Mouse (Mus musculus): ENCODE results near the gene Gal. TPM values are rescaled to one million over a fixed set of nuclear protein-coding genes. Genes with fewer than 3 reads are reported as not detected.

The Gal gene
- polyA plus RNA-seq, 1 experiment, result 12.3 TPM

DNA sequence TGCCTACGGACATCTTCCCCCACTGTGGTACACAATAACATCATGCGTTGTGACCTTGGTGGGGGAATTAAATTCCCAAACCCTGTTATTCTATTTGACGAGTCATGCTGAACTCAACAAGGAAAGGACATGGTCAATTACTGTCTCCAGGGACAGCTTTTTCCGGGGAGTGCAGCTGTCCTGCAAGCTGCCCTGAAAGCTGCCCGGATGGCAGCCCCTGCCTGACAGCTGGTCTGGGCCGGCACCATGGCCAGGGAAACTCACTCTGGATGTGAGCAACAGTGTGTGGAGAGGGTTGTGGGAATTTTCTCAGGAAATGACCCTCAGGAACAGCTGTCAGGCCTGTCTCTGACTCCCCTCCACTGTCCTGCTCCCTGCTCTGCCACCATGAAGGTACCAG lies 8.1 kb upstream of the Gal start:
- no peak for TF ChIP-seq CTCF (IDR thresholded peaks at IDR 0.05; ENCODE audit: extremely low read depth, insufficient read length, insufficient replicate concordance, low read depth, low read length)
- no peak for TF ChIP-seq POLR2A (IDR thresholded peaks at IDR 0.05; ENCODE audit: low read depth, low read length)
- no peak overlapping the region for H3K4me3 ChIP-seq (ENCODE audit: low read depth, low read length)

DNA sequence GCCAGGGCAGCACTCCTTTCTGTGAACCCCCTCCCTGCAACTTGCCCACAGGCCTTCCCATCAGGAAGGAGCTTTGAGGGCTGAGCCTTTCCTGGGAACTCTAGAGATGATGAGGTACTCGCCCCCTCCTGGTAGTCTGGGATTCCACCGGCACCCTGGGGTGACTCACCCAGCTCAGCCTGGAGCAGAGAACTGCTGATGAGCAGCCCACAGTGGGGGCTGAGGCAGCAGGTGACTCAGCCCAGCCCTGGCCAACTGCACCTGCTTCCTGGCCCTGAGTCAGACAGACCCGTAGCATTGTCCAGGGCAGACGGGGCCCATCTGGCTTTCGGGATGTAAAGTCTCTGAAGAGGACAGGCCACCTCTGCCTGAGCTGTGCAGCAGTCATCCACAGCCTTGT lies 4.9 kb upstream of the Gal start:
- H3K4me3 ChIP-seq (ENCODE audit: low read depth, low read length), result no peak overlapping the region
- WGBS, result 26% methylated on average over 5 of the region's 5 CpGs

More for the DNA sequence above, 8.1 kb upstream of the Gal start:
- no peaks in the 10 kb centered on the region for H3K27me3 ChIP-seq (ENCODE audit: control insufficient read depth, insufficient read depth, low read length)
- H3K27ac ChIP-seq (ENCODE audit: insufficient read depth, low read depth, low read length), result no peak overlapping the region
- 87% methylated on average over 6 of the region's 6 CpGs for WGBS
- H3K36me3 ChIP-seq (ENCODE audit: control insufficient read depth, insufficient read depth, low read length), result no peaks in the 10 kb centered on the region
- peaks cover 10% of the 10 kb centered on the region; the same call in 1 of the 2 replicates for H3K4me1 ChIP-seq (ENCODE audit: control insufficient read depth, insufficient read depth, insufficient read length, low read length)

DNA sequence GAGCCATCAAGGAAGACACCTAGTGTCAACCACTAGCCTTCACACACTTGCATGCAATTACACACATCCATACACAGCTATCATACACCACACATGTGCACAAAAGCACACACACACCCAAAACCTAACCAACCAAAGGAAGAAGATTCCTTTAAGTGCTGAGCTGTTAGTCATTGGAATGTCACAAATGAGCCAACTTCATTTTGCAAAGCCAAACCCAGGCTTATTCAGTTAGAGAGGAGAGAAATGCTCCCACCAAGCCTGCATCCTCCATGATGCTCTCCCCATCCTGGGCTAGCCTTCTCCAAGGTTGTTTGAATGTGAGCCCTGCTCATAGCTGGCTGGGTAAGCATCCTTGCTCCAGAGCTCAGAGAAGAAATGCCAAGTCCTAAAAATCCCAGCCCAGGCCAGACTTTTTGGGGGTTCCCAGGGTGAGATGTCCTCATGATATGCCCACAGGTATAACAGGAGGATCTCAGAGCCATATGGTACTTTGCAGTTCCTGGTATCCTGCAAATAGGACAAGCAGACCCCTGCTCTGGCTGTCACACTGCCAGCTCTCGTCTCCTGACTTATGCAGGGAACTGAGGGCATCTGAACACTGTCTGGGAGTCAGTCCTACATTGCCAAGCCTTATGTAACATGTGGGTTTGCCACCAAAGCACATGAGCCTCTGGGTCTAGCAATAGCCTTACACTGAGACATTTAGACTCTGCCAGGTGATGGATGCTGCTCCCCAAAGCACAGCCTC lies 8.6 kb downstream of the Gal start:
- no peaks in the 10 kb centered on the region; the same call in 1 of the 2 replicates for H3K27me3 ChIP-seq (ENCODE audit: control insufficient read depth, insufficient read depth, low read length)
- no peak overlapping the region for H3K27ac ChIP-seq (ENCODE audit: insufficient read depth, low read depth, low read length)
- no peak overlapping the region for H3K4me3 ChIP-seq (ENCODE audit: low read depth, low read length)
- WGBS, result 63% methylated on average over 1 of the region's 1 CpGs
- no peaks in the 10 kb centered on the region for H3K4me1 ChIP-seq (ENCODE audit: control insufficient read depth, insufficient read depth, insufficient read length, low read length)
- no peak for TF ChIP-seq POLR2A (IDR thresholded peaks at IDR 0.05; ENCODE audit: low read depth, low read length)
- TF ChIP-seq CTCF (IDR thresholded peaks at IDR 0.05; ENCODE audit: extremely low read depth, insufficient read length, insufficient replicate concordance, low read depth, low read length), result no peak
- no peaks in the 10 kb centered on the region for H3K36me3 ChIP-seq (ENCODE audit: control insufficient read depth, insufficient read depth, low read length)

More for the DNA sequence above, 4.9 kb upstream of the Gal start:
- no peak overlapping the region for H3K27ac ChIP-seq (ENCODE audit: insufficient read depth, low read depth, low read length)
- peaks cover 9% of the 10 kb centered on the region; the same call in 1 of the 2 replicates for H3K4me1 ChIP-seq (ENCODE audit: control insufficient read depth, insufficient read depth, insufficient read length, low read length)
- H3K36me3 ChIP-seq (ENCODE audit: control insufficient read depth, insufficient read depth, low read length), result no peaks in the 10 kb centered on the region
- H3K27me3 ChIP-seq (ENCODE audit: control insufficient read depth, insufficient read depth, low read length), result peaks cover 5% of the 10 kb centered on the region
- TF ChIP-seq POLR2A (IDR thresholded peaks at IDR 0.05; ENCODE audit: low read depth, low read length) (no peak), CTCF (IDR thresholded peaks at IDR 0.05; ENCODE audit: extremely low read depth, insufficient read length, insufficient replicate concordance, low read depth, low read length) (no peak)

DNA sequence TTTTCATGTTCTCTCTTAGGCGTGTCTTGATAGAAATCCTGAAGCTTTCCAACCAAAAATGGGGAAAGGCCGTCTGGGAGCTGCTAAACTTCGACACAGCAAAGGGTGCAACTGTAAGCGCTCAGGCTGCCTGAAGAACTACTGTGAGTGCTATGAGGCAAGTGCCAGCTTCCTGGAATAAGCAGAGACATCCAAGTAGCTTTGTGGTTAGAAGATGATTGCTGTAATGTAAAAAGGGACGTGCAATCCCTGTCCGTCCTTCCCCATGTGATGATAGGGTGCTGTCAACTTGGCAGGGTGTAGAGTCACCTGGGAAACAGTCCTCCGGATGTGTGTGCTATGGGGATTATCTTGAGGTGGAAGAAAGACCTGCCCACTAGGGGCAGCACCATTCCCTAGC lies 10.3 kb downstream of the Gal start:
- no peak for TF ChIP-seq CTCF (IDR thresholded peaks at IDR 0.05; ENCODE audit: extremely low read depth, insufficient read length, insufficient replicate concordance, low read depth, low read length)
- no peak for TF ChIP-seq POLR2A (IDR thresholded peaks at IDR 0.05; ENCODE audit: low read depth, low read length)
- 81% methylated on average over 7 of the region's 7 CpGs for WGBS
- Histone ChIP-seq H3K27me3 (ENCODE audit: control insufficient read depth, insufficient read depth, low read length) (no peaks in the 10 kb centered on the region; the same call in 1 of the 2 replicates), H3K4me1 (ENCODE audit: control insufficient read depth, insufficient read depth, insufficient read length, low read length) (no peaks in the 10 kb centered on the region), H3K27ac (ENCODE audit: insufficient read depth, low read depth, low read length) (no peak overlapping the region), H3K4me3 (ENCODE audit: low read depth, low read length) (no peak overlapping the region), H3K36me3 (ENCODE audit: control insufficient read depth, insufficient read depth, low read length) (no peaks in the 10 kb centered on the region)

DNA sequence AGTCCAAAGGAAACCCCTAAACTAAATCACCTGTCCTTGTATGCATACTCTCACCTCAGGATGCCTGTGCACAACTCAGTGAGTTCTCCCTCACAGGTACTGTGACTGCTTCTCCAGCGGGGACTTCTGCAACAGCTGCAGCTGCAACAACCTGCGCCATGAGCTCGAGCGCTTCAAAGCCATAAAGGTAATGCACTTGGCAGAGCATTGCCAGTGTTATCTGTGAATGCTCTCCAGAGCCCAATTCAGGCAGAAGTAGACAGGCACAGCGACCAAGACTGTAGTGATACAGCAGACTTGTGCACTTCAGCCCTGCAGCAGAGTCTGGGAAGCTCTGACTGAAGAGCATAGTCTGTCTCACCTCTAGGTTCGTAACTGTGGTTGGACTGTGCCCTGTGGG lies 12.0 kb downstream of the Gal start:
- WGBS, result 35% methylated on average over 6 of the region's 6 CpGs
- H3K27me3 ChIP-seq (ENCODE audit: control insufficient read depth, insufficient read depth, low read length), result no peaks in the 10 kb centered on the region; the same call in 1 of the 2 replicates
- TF ChIP-seq CTCF (IDR thresholded peaks at IDR 0.05; ENCODE audit: extremely low read depth, insufficient read length, insufficient replicate concordance, low read depth, low read length), result no peak
- no peak for TF ChIP-seq POLR2A (IDR thresholded peaks at IDR 0.05; ENCODE audit: low read depth, low read length)
- no peaks in the 10 kb centered on the region for H3K36me3 ChIP-seq (ENCODE audit: control insufficient read depth, insufficient read depth, low read length)
- H3K4me1 ChIP-seq (ENCODE audit: control insufficient read depth, insufficient read depth, insufficient read length, low read length), result no peaks in the 10 kb centered on the region
- no peak overlapping the region for H3K27ac ChIP-seq (ENCODE audit: insufficient read depth, low read depth, low read length)
- H3K4me3 ChIP-seq (ENCODE audit: low read depth, low read length), result no peak overlapping the region

DNA sequence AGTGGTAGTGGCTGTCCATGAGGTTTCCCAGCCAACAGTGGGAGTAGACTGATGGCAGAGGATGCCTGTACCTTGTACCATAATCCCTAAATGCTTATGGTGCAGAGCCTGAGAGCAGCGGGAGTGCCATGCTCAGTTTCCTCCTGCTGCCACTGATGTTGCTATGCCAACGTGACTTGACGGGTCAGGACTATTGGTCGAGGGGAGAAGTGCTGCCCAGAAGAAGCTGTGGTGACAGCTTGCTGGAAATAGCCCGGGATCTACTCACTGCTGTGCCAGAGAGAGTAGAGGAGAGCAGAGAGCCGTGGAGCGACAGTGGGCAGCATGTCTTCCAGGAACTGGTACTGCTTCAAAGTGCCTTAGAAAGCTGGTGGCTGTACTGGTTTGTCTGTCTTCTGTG lies 12.4 kb downstream of the Gal start:
- Histone ChIP-seq H3K27me3 (ENCODE audit: control insufficient read depth, insufficient read depth, low read length) (no peaks in the 10 kb centered on the region), H3K36me3 (ENCODE audit: control insufficient read depth, insufficient read depth, low read length) (no peaks in the 10 kb centered on the region), H3K4me3 (ENCODE audit: low read depth, low read length) (no peak overlapping the region), H3K27ac (ENCODE audit: insufficient read depth, low read depth, low read length) (no peak overlapping the region), H3K4me1 (ENCODE audit: control insufficient read depth, insufficient read depth, insufficient read length, low read length) (no peaks in the 10 kb centered on the region)
- TF ChIP-seq POLR2A (IDR thresholded peaks at IDR 0.05; ENCODE audit: low read depth, low read length), result no peak
- TF ChIP-seq CTCF (IDR thresholded peaks at IDR 0.05; ENCODE audit: extremely low read depth, insufficient read length, insufficient replicate concordance, low read depth, low read length), result no peak
- WGBS, result 44% methylated on average over 7 of the region's 7 CpGs

DNA sequence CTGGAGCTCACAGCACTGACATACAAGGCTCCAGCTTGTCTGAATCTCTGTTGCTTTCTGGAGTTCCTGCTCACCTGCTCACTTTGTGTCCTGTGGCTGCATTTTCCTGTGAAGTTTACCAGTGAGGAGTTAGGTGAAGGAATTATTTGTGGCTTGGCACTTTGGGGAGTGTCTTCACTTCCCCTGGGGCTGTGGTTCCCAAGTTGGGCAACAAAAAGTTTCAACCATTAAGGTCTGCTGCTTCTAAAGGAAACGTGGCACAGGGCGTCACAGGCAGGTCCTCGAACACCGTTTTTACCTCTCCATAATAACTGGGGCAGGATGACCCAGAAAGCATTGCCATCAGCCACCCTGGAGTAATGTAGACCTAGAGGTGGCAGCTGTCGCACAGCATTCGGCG lies 12.8 kb downstream of the Gal start:
- no peaks in the 10 kb centered on the region for H3K4me1 ChIP-seq (ENCODE audit: control insufficient read depth, insufficient read depth, insufficient read length, low read length)
- no peak for TF ChIP-seq POLR2A (IDR thresholded peaks at IDR 0.05; ENCODE audit: low read depth, low read length)
- H3K27me3 ChIP-seq (ENCODE audit: control insufficient read depth, insufficient read depth, low read length), result no peaks in the 10 kb centered on the region
- WGBS, result 82% methylated on average over 7 of the region's 7 CpGs
- H3K27ac ChIP-seq (ENCODE audit: insufficient read depth, low read depth, low read length), result no peak overlapping the region
- H3K4me3 ChIP-seq (ENCODE audit: low read depth, low read length), result no peak overlapping the region
- H3K36me3 ChIP-seq (ENCODE audit: control insufficient read depth, insufficient read depth, low read length), result no peaks in the 10 kb centered on the region
